Mouse (Mus musculus) embryo, embryonic 11 days (tissue): ENCODE results near the gene Clpsl2.
A peak's percentile ranks its signal among the peaks of the same experiment; 100 is the strongest.

Experiments
- DNase-seq: peaks from one replicate; pipeline ENCODE4 v3.0.0-alpha.2; 2015

Clpsl2 gene

GRCm38 (mm10) chr17:28549111-28549510 is at the start of gene Clpsl2:
TSS of gene Clpsl2 (plus strand) at chr17:28549411.
- no peak for DNase-seq

GRCm38 (mm10) chr17:28500465-28500864 is 48.7 kb upstream of the Clpsl2 start:
- no peak for DNase-seq

GRCm38 (mm10) chr17:28502196-28502821 is 46.9 kb upstream of the Clpsl2 start:
- DNase-seq, result no peak

- no peak for DNase-seq
Observed at GRCm38 (mm10) chr17:28504182-28504581, 45.0 kb upstream of the Clpsl2 start.

- DNase-seq, result no peak
Observed at GRCm38 (mm10) chr17:28505591-28505990, 43.6 kb upstream of the Clpsl2 start.

GRCm38 (mm10) chr17:28506895-28507294 is 42.3 kb upstream of the Clpsl2 start:
- DNase-seq, result no peak

GRCm38 (mm10) chr17:28507496-28507895 is 41.7 kb upstream of the Clpsl2 start:
- DNase-seq, result no peak

GRCm38 (mm10) chr17:28510445-28511342 is 38.5 kb upstream of the Clpsl2 start:
- peak; percentile 48 for DNase-seq

- DNase-seq, result no peak
Observed at GRCm38 (mm10) chr17:28511616-28512541, 37.3 kb upstream of the Clpsl2 start.

GRCm38 (mm10) chr17:28512696-28513095 is 36.5 kb upstream of the Clpsl2 start:
- no peak for DNase-seq

- DNase-seq, result no peak
Observed at GRCm38 (mm10) chr17:28513337-28513736, 35.9 kb upstream of the Clpsl2 start.

- DNase-seq, result no peak
Observed at GRCm38 (mm10) chr17:28513844-28514243, 35.4 kb upstream of the Clpsl2 start.

- DNase-seq, result no peak
Observed at GRCm38 (mm10) chr17:28514555-28514954, 34.7 kb upstream of the Clpsl2 start.

GRCm38 (mm10) chr17:28515431-28516341 is 33.5 kb upstream of the Clpsl2 start:
- no peak for DNase-seq

GRCm38 (mm10) chr17:28516881-28517280 is 32.3 kb upstream of the Clpsl2 start:
- DNase-seq, result no peak

- DNase-seq, result peak; percentile 64
Observed at GRCm38 (mm10) chr17:28517441-28517955, 31.7 kb upstream of the Clpsl2 start, which contains the start of gene Fkbp5. TSS of gene Fkbp5 (minus strand) at chr17:28517527.

GRCm38 (mm10) chr17:28517956-28518614 is 31.1 kb upstream of the Clpsl2 start:
- DNase-seq, result peak; percentile 62

GRCm38 (mm10) chr17:28518615-28519071 is 30.6 kb upstream of the Clpsl2 start:
- DNase-seq, result no peak

- DNase-seq, result no peak
Observed at GRCm38 (mm10) chr17:28519827-28520226, 29.4 kb upstream of the Clpsl2 start.

GRCm38 (mm10) chr17:28520561-28520960 is 28.6 kb upstream of the Clpsl2 start:
- no peak for DNase-seq
